Mouse (Mus musculus) hindbrain, embryonic 16.5 days (tissue): ENCODE results near the gene Glipr1. TPM values are rescaled to one million over a fixed set of nuclear protein-coding genes. Genes with fewer than 3 reads are reported as not detected.

Experiments used
- ATAC-seq: fragments of 200-750 bp; cut with Nextera tagmentation; 2 replicates; pipeline ENCODE4 v1.8.0; 2017; ENCODE audit warnings: moderate TSS enrichment, moderate library complexity
- H3K27ac ChIP-seq: fragments of 300-500 bp; sonication (generic); 2 replicates; pipeline ENCODE4 v1.5.1; 2014; ENCODE audit warnings: low read depth, mild to moderate bottlenecking, control low read depth, low read length, moderate library complexity
- H3K27me3 ChIP-seq: fragments of 300-500 bp; sonication (generic); replicated peaks from 2 replicates; pipeline ENCODE4 v1.6.1; 2014; ENCODE audit warnings: low read length; ENCODE audit not compliant: control insufficient read depth, insufficient read depth
- H3K36me3 ChIP-seq: fragments of 300-500 bp; sonication (generic); 2 replicates; pipeline ENCODE4 v1.6.1; 2014; ENCODE audit warnings: mild to moderate bottlenecking, low read length, moderate library complexity, mixed read lengths; ENCODE audit not compliant: control insufficient read depth, insufficient read depth
- H3K4me1 ChIP-seq: fragments of 300-500 bp; sonication (generic); 2 replicates; pipeline ENCODE4 v1.6.1; 2014; ENCODE audit warnings: low read depth, low read length; ENCODE audit not compliant: control insufficient read depth, insufficient read depth
- H3K4me2 ChIP-seq: fragments of 300-500 bp; sonication (generic); 2 replicates; pipeline ENCODE4 v1.6.1; 2014; ENCODE audit warnings: mild to moderate bottlenecking, low read length, control low read depth, moderate library complexity
- H3K4me3 ChIP-seq: fragments of 300-500 bp; sonication (generic); 2 replicates; pipeline ENCODE4 v1.5.1; 2014; ENCODE audit warnings: mild to moderate bottlenecking, low read length, control low read depth, moderate library complexity
- H3K9ac ChIP-seq: fragments of 300-500 bp; sonication (generic); 2 replicates; pipeline ENCODE4 v1.6.1; 2014; ENCODE audit warnings: low read depth, mild to moderate bottlenecking, control low read depth, low read length, moderate library complexity
- H3K9me3 ChIP-seq: fragments of 300-500 bp; sonication (generic); 2 replicates; pipeline ENCODE4 v1.6.1; 2014; ENCODE audit warnings: mild to moderate bottlenecking, low read length, moderate library complexity; ENCODE audit not compliant: control insufficient read depth
- WGBS: fragments of 180-500 bp; shearing (Covaris S2); extraction: QIAGEN DNeasy Blood & Tissue Kit; methylation state at CpG from one replicate; pipeline ENCODE4 v1.1.7; 2014; 5-methylcytosine and 5-hydroxymethylcytosine counted together
- polyA plus RNA-seq: library from polyadenylated mRNA; unstranded; fragments of >200 nt; fragmentation: Nextera tagmentation; extraction: Ambion mirVana; gene quantifications from 2 replicates; pipeline ENCODE4 v1.2.1, GENCODE M21; 2015

Glipr1 gene
- polyA plus RNA-seq, 1 experiment from 2014 or later, result 1.5 TPM

DNA sequence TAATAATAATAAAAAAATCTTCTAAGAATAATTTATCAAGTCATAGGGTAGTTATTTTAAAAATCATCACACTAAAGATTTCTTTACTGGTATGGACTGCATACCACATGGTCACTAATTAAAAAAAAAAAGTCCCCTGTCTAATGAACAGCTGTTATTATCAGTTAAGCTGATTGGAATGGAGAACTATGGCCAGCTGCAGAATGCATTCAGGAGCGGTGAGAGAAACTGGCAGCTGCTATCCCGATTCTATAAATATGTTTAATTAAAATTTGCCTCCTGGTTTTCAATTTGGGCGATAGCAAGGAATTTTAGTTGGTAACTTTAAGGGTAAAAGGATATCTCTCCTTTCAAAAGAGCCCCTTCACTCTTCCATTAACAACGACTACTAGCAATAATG, 53.4 kb downstream of the Glipr1 start:
- no peak overlapping the region for H3K9ac ChIP-seq
- no peak overlapping the region for H3K4me2 ChIP-seq
- no peak for ATAC-seq
- no peaks in the 10 kb centered on the region for H3K9me3 ChIP-seq
- 39% methylated on average over 4 of the region's 4 CpGs for WGBS
- H3K4me1 ChIP-seq, result no peaks in the 10 kb centered on the region
- H3K36me3 ChIP-seq, result no peaks in the 10 kb centered on the region
- H3K27ac ChIP-seq, result no peak overlapping the region
- no peak overlapping the region for H3K4me3 ChIP-seq
- no peaks in the 10 kb centered on the region for H3K27me3 ChIP-seq

DNA sequence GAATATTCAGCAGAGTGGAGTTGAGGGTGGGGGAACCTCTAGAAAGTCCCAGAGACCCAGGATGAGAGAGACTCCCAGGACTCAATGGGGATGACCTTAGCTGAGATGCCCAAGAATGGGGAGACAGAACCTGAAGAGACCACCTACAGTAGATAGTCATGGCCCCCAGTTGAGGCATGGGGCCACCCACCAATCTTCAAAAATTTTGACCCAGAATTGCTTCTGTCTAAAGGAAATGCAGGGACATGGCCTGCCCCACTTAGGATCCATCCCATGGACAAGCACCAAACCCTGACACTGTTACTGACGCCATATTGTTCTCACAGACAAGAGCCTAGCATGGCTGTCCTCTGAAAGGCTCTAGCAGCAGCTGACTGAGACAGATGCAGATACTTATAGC, 54.4 kb downstream of the Glipr1 start:
- Histone ChIP-seq H3K4me2 (no peak overlapping the region), H3K4me3 (no peak overlapping the region), H3K9ac (no peak overlapping the region), H3K27ac (no peak overlapping the region), H3K27me3 (no peaks in the 10 kb centered on the region), H3K4me1 (no peaks in the 10 kb centered on the region), H3K9me3 (no peaks in the 10 kb centered on the region), H3K36me3 (no peaks in the 10 kb centered on the region)
- no peak for ATAC-seq
- WGBS, result 95% methylated on average over 1 of the region's 1 CpGs

DNA sequence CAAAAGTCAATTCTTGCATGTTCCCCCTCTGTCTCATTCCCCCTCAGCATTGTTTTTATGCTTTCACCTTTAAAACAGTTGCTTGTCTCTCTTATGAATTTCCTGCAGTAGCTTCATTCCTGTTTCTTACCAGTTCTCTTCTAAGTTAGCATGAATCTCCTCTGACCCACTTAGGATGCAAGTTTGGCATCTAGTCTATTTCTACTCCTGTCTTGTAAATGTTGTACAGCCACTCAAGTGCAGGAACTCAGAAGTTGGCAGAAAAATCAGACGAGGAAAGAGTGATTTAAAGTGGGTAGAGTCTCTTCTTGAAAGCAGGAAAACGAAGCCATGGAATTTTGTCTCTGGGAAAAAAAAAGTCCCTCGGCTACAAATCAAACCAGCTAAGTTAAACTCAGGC, 56.9 kb downstream of the Glipr1 start:
- 79% methylated on average over 3 of the region's 3 CpGs for WGBS
- Histone ChIP-seq H3K9me3 (no peaks in the 10 kb centered on the region), H3K4me1 (no peaks in the 10 kb centered on the region), H3K36me3 (no peaks in the 10 kb centered on the region), H3K27ac (no peak overlapping the region), H3K4me2 (no peak overlapping the region), H3K9ac (no peak overlapping the region), H3K27me3 (no peaks in the 10 kb centered on the region), H3K4me3 (no peak overlapping the region)
- ATAC-seq, result no peak

DNA sequence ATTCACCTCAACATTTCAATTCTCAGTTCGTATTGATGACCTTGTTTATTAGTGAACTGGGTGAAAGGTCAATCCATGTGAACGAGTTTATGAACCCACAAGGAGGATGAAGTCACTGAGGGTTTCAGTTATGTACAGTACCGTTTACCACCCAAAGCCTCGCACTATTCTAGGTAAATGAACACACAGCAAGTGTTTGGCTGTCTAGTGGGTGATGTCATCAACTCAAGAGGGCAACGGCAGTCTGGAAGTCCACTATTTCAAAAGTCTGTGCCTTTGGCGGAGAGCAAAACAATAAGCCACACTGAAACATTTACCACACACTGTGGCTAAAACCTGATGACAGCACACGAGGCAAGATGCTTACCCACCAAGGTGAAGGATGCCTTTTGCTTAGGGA, 59.4 kb downstream of the Glipr1 start:
- Histone ChIP-seq H3K4me2 (no peak overlapping the region), H3K9ac (no peak overlapping the region), H3K27me3 (no peaks in the 10 kb centered on the region), H3K27ac (no peak overlapping the region), H3K9me3 (no peaks in the 10 kb centered on the region), H3K36me3 (no peaks in the 10 kb centered on the region), H3K4me1 (no peaks in the 10 kb centered on the region), H3K4me3 (no peak overlapping the region)
- ATAC-seq, result no peak
- 87% methylated on average over 7 of the region's 7 CpGs for WGBS

DNA sequence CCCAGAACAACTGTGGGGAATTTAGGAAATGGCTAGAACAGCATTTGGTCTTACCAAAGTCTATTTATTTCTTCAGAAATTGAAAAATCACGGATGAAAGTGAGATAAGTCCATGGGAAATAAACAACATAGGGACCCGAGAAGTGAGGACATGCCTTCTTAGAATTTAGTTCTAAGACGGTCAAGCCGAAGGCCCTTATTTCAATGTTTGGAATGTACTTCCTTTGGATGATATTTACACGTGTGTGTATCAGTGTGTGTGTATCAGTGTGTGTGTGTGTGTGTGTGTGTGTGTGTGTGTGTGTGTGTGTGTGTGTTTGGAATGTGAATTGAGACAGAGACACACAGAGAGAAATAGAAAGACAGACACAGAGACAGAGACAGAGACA, 65.3 kb downstream of the Glipr1 start:
- no peak for ATAC-seq
- H3K9ac ChIP-seq, result no peak overlapping the region
- H3K4me2 ChIP-seq, result no peak overlapping the region
- H3K27ac ChIP-seq, result no peak overlapping the region
- H3K9me3 ChIP-seq, result no peaks in the 10 kb centered on the region
- peaks cover 3% of the 10 kb centered on the region; the same call in 1 of the 2 replicates for H3K4me1 ChIP-seq
- no peak overlapping the region for H3K4me3 ChIP-seq
- no peaks in the 10 kb centered on the region for H3K36me3 ChIP-seq
- H3K27me3 ChIP-seq, result no peaks in the 10 kb centered on the region
- WGBS, result 69% methylated on average over 5 of the region's 5 CpGs

DNA sequence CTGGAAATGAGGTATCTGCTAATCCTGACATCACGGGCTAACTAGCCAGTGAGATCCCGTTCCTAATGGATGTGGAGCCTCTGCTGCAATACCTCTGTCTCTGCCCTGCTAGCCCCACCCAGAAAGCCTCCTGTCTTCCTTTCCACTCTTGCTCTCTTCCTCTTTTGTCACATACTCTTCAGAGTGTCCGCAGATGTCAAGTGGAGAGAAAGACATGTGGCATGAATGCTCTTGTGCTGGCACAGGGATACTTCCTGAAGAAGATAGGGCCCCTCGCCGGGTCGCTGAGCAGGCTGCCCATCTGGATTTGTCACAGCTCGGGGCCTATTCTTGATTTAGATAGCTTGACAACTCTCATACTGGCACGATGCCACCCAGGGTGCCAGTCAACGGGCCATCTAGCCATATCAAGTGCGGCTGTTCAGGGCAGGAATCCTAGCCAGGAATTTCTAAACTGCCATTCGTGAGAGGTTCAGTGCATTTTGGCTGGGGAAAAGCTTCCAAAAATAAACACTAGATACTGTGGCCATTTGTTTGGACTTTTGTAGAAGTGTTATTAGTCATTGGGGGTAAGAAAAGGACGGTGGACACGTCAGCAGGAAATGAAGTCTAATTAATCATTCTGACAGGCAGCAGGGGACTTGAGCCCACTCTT, 65.8 kb downstream of the Glipr1 start:
- 34% methylated on average over 13 of the region's 13 CpGs for WGBS
- no peaks in the 10 kb centered on the region for H3K9me3 ChIP-seq
- peaks cover 3% of the 10 kb centered on the region; the same call in 1 of the 2 replicates for H3K4me1 ChIP-seq
- no peaks in the 10 kb centered on the region for H3K27me3 ChIP-seq
- ATAC-seq, result peak; percentile 83
- H3K4me2 ChIP-seq, result no peak overlapping the region
- no peak overlapping the region for H3K9ac ChIP-seq
- no peak overlapping the region for H3K4me3 ChIP-seq
- H3K36me3 ChIP-seq, result no peaks in the 10 kb centered on the region
- peak overlapping the region; percentile 40; the same call in 1 of the 2 replicates for H3K27ac ChIP-seq

DNA sequence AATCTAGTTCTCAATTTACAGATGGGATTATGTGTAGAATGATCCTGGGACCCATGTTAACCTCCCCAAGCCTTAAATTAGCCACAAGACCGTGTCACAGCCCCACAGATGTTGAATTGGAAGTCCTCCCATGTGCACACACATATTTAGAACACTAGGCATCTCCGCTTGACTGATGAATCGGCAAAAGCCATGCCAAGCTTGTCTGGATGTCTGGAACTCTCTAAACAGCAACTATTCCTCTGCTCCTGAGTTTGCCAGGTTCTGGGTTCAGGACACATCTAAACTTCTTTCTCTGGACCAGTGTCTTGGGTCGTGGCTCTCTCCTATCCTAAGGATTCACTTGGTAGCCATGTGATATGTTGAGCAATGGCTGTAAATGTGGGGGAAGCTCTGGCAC, 66.4 kb downstream of the Glipr1 start:
- H3K27me3 ChIP-seq, result no peaks in the 10 kb centered on the region
- peaks cover 3% of the 10 kb centered on the region; the same call in 1 of the 2 replicates for H3K4me1 ChIP-seq
- no peaks in the 10 kb centered on the region for H3K9me3 ChIP-seq
- WGBS, result 66% methylated on average over 4 of the region's 4 CpGs
- peak; percentile 24; the same call in 1 of the 2 replicates for ATAC-seq
- H3K36me3 ChIP-seq, result no peaks in the 10 kb centered on the region
- H3K27ac ChIP-seq, result peak overlapping the region; percentile 39; the same call in 1 of the 2 replicates
- no peak overlapping the region for H3K4me3 ChIP-seq
- H3K4me2 ChIP-seq, result no peak overlapping the region
- H3K9ac ChIP-seq, result no peak overlapping the region

Other genes with a start within 250 kb of the Glipr1 start
- gene Krr1, start 30.0 kb downstream of the Glipr1 start, polyA plus RNA-seq, result 34.4 and 36.1 TPM in 2 replicates
- 0.24 TPM in 1 of 2 replicates, not detected in the other for gene Glipr1l1, start 57.6 kb upstream of the Glipr1 start, polyA plus RNA-seq
- gene Glipr1l2, start 80.7 kb upstream of the Glipr1 start, polyA plus RNA-seq, result not detected in 2 replicates
- gene Glipr1l3, start 157.7 kb upstream of the Glipr1 start, polyA plus RNA-seq, result 0.41 TPM in 1 of 2 replicates, not detected in the other
- gene Caps2, start 161.0 kb upstream of the Glipr1 start, polyA plus RNA-seq, result 0.69 and 0.91 TPM in 2 replicates